Mouse (Mus musculus): Measurements from ENCODE around the gene Rhobtb1.

The Rhobtb1 gene

GRCm38 (mm10) chr10:69165125-69165524, 13.9 kb downstream of the Rhobtb1 start:
- no peak for DNase-seq

DNA sequence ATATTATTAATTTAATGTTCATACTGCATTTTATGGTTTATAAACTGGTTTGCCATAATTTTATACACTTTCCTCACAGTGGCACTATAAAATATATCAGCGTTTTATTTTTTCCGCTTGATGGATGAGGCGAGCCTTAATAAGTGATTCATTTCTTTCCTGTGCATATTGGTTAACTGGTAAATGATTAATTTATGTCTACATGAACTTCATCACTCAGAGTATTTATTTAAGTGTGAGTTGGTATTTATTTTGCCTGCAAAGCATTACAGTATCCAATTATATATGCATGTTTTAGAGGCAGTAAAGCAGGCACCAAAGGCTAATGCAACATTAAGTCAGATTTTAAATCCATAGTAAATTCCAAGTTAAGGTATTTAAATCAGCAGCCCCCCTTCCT, 14.6 kb downstream of the Rhobtb1 start:
- no peak for DNase-seq

DNA sequence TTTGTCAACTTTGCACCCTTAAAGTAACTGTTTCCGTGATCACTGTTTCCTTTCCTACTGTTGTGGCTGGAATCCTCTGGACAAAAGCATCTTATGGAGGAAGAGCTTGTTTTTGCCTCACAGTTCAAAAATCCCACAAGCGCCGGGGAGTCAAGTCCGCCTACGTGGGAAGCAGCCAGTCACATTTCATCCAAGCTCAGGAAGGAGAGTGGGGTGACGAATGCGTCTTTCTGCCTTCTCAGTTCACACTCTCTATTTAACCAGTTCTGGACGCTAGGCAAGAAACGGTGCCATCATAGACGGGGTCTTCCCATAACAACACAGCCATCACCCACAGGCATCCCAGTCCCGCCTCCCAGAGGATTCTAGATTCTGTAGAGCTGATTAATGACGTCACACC, 15.3 kb downstream of the Rhobtb1 start:
- DNase-seq, result no peak

GRCm38 (mm10) chr10:69172412-69172811, 21.2 kb downstream of the Rhobtb1 start:
- no peak for DNase-seq

- DNase-seq, result no peak
These were observed 24.9 kb downstream of the Rhobtb1 start for GRCm38 (mm10) chr10:69176116-69176515.

DNA sequence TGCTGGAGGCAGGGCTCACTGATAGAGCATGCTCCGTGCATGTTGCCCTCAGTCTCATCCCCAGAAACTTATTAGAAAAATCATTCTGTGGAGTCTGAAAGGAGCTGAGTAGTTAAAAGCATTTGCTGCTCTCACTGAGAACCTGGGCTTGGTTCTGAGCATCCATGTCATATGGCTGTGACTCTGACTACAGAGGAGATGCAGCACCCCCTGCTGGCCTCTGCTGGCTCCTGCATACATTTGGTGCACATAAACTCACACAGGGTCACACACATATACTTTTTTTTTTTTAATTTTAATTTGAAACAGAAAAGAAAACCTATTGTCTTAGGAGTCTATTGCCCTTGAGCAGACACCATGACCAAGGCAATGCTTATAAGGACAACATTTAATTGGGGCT, 28.1 kb downstream of the Rhobtb1 start:
- no peak for DNase-seq

- DNase-seq, result no peak
These were observed 29.8 kb downstream of the Rhobtb1 start for GRCm38 (mm10) chr10:69180997-69181396.

- no peak for DNase-seq
These were observed 33.7 kb downstream of the Rhobtb1 start for GRCm38 (mm10) chr10:69184903-69185302.

DNA sequence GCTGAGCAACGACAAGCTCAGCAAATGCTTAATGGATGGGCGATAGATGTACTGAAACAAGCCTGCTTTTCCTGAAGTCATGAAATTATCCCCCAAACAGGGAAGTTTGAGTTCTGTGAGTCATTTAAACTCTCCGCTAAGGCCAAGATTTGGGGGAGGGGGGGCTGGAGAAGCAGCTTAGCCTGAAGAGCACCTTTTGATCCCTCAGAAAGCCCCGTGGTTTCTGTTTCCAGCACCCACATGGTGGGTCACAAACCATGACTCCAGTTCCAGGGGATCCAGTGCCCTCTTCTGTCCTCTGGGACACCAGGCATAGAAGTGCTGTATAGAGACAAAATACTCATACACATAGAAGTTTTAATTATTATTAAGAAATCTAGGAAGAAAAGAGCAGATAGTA, 34.2 kb downstream of the Rhobtb1 start:
- no peak for DNase-seq

DNA sequence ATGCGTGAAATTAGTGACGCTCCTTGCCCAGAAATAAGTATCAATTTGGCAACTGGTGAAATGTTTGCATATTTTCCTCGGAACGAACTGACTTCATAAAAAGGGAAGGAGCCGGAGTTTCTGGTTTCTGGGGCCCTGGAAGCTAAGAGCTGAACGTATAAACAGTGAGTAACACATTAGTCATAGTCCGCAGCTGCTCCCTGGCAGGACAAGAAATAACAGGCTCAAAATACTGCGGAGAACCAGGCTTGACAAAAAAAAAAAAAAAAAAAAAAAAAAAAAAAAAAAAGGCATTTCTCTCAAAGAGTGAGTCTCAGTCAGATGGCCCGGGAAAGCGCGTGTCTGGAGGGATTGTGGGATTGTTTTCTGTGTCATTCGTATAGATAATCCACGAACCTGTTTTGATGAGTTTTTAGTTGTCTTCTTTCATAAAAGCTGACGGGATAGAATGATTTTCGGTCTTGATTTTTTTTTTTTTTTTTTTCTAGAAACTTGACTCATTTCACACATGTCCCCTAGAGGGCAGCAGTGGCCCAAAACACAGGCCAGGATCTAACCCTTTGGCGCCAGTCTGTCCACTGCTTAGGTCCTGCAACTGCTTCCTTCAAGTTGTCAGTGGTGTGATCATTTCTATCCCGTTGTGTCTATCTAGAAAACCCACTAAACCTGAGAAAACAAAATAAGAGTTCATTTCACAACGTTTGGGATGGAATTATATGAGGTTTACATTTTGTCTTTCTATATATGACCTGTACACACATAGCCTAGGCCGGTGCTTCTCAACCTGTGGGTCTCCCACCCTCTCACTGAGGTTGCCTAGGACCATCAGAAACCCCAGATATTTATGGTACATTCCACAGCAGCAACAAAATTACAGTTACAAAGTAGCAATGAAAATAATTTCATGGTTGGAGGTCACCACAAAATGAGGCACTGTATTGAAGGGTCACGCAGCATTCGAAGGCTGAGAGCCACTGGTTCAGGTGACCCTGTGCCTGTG, 35.0 kb downstream of the Rhobtb1 start:
- peak; percentile 21 to 28 for DNase-seq

DNA sequence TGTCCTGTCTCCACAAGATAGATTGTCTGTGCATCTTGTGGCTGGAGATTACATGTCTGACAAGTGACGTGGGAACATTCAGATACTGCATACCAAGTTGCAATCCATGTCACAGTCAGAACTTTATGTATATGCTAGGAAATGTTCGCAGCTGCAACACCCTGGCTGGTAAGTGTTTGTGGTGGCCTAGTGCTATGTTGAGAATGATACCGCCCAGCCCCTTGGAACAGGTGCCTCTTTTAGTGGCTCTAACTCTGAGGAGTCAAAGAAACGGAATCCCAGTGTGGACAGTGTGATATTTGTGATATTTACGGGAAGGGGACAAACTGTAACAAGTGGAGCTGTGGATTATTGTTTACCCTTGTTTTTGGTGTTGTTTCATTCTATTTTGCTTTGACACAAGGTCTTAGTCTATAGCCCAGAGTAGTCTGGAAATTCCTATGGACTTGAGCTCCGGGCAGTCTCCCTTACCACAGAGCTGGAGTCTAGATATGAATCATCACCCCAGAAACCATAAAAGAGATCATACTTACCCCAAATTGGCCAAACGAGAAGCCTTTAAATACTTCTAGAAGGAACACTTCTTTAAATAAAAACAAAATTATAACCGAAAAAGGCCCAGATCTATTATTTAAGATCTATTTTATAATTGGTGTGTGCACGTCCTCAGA, 36.7 kb downstream of the Rhobtb1 start:
- no peak for DNase-seq

GRCm38 (mm10) chr10:69190434-69191160, 39.4 kb downstream of the Rhobtb1 start:
- DNase-seq, result no peak

- no peak for DNase-seq
These were observed 41.0 kb downstream of the Rhobtb1 start for GRCm38 (mm10) chr10:69192266-69192665.

GRCm38 (mm10) chr10:69193721-69194120, 42.5 kb downstream of the Rhobtb1 start:
- DNase-seq, result no peak

GRCm38 (mm10) chr10:69204677-69205400, 53.6 kb downstream of the Rhobtb1 start:
- no peak for DNase-seq

- DNase-seq, result no peak
These were observed 54.8 kb downstream of the Rhobtb1 start for GRCm38 (mm10) chr10:69206081-69206480.

GRCm38 (mm10) chr10:69207481-69207880, 56.2 kb downstream of the Rhobtb1 start:
- no peak for DNase-seq

- DNase-seq, result no peak
These were observed 56.9 kb downstream of the Rhobtb1 start for GRCm38 (mm10) chr10:69207981-69208630.

DNA sequence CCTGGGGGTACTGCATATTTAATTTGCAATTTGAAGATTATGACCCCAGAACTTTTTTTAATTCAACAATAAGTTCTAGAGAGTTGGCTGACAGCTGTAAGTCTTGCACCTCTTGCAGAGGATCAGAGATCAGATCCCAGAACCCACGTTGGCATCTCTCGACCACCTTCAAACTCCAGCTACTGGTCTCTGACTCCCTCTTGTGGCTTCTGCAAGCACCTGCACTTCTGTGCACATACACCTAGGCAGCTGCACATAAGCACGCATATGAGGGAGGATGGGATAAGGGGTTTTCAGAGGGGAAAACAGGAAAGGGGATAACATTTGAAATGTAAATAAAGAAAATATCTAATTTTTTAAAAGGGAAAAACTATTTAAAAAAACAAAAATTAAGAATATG, 57.5 kb downstream of the Rhobtb1 start:
- no peak for DNase-seq

GRCm38 (mm10) chr10:69210006-69210405, 58.8 kb downstream of the Rhobtb1 start:
- no peak for DNase-seq

GRCm38 (mm10) chr10:69210659-69211058, 59.4 kb downstream of the Rhobtb1 start:
- DNase-seq, result no peak

GRCm38 (mm10) chr10:69211560-69211959, 60.3 kb downstream of the Rhobtb1 start:
- no peak for DNase-seq

Measured in thymus, postnatal 36 days (tissue).